Mouse (Mus musculus) cerebellum, adult 9-10 months (tissue): ENCODE data around the gene Lrp11.
"Not testable (repeated sequence)": the region's sequence is repeated elsewhere in the genome, so short reads cannot be mapped to it uniquely, and the experiment has no call there.

Source experiments
- DNase-seq: peaks from one replicate; pipeline ENCODE4 v3.0.0; 2022

Lrp11 gene

DNA sequence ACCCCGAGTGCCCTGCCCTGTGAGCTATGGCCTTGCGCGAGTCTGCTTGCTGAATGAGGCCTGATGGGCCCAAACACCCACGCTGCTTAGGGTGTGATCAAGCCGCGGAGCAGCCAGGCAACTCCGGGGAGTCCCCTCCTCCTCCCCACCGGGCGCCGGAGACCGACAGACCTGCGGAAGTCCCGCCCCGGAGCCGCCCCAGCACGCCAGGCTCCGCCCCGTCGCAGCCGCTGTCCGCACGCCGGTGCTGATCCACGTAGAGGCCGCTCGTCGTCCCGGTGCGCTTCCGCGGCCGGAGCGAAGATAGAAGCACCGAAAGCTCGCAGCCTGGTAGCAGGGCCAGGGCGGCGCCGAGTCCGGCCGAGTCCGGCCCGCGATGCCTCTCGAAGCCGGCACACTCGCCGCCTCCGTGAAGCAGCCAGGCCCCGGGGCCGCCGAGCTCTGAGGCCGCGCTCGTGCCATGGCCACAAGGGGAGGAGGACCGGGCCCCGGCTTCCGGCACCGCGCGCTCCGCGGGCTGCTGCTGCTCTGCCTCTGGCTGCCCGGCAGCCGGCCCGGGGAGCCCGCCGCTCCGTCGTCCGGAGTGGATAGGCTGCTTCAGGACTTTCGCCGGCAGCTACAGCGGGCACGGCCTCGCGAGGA lies at the start of gene Lrp11:
Gene Lrp11 (plus strand): TSS at position 209 of the 642 bp plus-strand sequence.
- DNase-seq = peak; percentile 86

DNA sequence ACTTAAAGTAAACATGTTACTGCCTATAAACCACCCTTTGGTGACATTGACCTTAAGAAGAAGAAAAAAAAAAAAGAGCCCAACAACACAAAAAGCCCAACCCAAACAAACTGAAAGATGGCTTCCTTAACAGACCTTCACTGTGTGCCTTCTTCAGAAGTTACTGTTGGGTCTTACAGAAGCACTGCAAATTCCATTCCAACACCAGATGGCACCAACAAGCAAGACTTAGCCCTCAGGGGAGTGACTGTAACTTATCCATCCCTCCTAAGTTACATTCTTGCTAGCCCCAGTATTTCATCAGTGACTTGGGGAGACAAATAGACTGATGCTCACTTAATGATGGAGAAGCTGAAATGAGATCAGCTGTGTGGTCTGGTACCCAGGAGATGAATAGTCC lies 11.6 kb upstream of the Lrp11 start:
- DNase-seq = no peak

DNA sequence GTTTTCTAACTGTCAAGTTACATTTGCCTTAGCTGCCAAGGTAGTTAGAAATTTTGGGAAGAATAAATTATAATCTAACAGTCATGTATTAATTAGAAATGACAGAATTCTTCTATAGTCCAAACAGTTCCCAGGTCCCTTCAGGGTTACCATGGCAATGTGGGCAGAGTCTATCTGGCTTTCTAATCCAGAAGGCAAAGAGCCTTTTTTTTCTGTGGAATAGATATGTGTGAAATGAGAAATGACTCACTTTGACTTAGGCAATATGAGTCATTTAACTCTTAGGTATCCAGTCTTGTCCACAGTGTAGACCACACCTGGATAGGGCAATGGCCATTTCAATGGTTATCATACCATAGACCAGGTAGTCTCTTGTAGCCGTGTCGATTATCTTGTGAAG lies 8.2 kb upstream of the Lrp11 start:
- DNase-seq = no peak

DNA sequence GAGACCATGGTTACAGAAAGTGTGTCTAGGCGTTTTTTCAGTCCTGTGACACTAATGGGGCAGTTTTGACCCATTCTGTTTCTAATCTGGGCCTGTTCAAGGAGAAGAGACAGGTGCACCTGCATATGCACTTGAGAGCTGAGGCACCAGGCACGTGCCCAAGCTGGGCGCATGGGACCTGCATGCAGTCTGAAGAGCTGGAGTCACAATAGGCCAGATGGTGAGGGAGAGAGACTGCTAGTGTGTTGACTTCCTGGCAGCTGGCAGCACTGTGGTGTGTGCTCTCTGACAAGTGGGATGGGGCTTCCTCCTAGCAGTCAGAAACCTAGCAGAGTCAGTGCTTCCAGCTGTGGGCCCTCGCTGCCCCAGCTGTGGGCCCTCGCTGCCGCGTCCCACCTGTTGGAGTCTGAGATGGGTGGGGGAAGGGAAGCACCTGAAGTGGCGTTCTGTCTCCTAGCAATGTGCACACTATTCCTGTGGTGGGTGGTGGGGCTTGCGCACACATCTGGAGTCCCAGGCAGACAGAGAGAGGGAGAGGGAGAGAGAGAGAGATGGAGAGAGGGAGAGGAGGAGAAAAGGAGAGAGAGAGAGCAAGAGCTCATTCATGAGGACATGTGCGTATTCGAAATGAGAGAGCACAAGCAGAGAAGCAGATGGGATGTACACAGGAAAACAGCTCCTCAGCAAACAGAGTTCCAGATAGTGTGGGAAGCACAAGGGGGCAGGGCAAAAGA lies 7.3 kb upstream of the Lrp11 start:
- DNase-seq = no peak

DNA sequence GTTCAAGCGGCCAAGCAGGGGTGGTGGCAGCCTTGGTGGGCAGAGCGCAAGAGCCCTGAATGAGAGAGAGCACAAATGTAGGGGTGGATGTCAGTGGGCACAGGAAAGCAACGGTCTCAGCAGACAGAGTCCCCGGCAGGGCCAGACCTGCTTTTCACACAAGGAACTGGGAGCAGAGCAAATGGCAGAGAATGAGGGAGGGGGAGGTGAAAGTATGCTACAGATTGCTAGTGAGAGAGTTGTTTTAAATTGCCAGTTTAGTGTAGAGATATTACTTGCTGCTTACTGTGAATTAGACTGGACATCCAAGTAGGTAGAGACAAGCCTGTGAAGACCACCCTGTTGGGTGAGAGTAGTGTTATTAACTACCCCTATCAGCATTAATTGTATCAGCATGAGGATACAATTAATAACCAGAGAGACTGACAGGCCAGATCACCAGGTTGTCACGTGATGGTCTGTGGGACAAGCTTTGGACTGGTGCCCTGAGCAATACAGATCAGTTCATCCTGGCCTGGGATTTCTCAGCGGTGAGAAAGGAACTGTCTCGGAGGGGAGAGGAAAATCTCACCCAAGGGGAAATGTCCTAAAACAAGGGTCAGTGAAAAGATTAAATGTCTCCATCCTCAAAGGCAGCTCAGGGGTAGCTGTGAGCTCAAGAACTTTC lies 6.6 kb upstream of the Lrp11 start:
- DNase-seq = no peak

DNA sequence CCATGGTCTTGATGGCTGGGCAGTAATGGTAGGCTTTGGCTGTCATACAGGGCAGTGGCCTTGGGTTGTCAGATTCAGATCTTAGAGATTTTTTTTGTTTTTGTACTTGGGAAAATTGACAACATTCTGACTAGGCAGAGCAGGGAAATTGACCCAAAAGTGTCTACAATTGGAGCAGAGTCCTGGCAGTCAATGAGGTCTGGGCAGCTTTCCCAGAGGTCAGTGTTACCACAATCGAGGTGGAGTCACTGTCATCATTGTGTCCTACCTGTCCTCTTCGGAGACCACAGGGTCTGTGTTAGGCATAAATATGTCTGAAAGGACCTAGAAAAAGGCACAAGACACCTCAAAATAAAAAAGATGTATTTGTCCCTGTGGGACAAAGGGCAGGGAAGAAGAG lies 2.8 kb upstream of the Lrp11 start:
- DNase-seq = no peak

DNA sequence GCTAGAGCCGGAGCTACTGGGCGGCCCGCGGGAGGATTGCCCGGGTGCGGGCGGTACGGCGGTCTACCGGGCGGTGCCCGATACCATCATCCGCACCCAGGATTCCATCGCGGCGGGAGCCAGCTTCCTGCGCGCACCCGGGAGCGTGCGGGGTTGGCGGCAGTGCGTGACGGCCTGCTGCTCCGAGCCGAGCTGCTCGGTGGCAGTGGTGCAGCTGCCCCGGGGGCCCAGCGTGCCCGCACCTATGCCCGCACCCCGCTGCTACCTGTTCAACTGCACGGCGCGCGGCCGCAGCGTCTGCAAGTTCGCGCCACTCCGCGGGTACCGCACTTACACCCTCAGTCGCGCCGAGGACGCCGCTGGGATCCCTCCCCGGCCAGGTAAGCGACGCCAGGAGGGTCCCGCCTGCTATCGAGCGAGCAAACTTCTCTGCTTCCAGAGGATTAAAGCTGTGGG lies 662 bp downstream of the Lrp11 start:
- DNase-seq = no peak

DNA sequence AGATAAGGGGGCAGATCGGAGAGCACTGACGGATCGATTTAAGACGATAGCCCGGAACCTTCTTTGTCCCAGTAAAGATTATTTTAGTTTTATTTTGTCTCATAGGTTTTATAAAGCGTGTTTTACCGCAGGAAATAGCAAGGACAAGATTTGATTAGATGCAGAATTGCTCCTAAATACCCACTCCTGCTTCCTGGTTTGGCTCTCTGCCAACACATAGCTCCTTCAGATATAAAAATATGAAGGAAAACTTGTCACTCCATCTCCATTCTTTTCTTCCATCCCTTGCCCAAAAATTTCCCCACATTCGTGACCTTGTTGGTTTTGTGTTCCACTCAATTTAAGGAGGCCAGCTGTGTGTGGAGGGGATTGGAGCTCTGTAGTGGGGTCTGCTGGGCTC lies 1.2 kb downstream of the Lrp11 start:
- DNase-seq = no peak

DNA sequence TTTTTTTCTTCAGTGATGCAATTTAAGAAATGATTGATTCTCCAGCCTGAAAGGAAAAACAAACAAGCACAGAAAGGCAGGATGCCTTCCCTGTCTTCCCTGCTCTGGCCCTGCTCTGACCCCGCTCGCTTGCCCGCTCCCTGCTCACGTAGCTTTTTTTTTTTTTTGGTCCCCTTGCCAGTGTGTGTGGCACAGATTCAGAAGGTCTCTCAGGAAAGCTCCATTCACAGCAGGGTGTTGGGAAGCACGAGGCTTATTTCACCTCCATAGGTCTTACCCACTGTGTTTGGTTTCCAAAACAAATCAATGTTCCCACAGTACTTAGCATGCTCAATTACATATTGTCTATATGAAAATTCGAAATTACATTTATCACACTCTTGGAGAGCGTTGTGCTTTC lies 5.2 kb downstream of the Lrp11 start:
- no peak for DNase-seq

DNA sequence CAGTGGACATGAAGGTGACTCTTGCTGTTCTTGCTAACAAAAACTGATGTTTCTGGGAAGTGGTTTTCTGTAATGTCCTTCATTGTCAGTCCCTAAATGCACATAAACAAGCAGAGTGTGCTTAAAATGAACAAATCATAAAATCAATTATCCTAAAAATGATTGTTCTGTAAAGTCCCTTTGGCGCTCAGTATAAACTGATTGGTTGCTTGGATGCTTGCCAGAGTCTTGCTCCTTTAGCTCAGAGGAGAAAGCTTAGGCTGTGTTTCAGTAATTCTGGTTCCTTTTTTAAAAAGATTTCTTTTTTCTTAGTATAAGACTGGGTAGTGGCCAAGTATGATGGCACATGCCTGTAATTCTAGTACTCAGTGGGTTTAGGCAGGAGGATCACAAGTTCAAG lies 6.7 kb downstream of the Lrp11 start:
- DNase-seq = no peak

DNA sequence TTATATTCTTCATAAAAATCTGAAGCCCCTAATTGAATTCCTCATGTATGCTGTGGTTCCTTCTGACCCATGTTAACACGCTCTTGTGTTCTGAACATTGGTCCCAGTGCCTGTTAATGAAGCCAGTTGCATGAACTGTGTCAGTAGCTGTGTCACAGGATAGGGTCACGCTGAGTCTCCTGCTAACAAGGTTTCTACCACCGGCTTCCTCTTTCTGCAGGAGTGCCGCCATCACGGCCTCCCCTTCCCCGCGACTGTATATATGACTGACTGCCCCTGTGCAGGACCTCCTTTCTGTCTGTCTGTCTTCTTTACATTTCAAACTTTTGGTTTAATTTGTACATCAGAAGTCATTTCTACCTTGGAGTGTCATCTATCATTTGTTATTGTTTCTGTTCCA lies 8.6 kb downstream of the Lrp11 start:
- DNase-seq = no peak

DNA sequence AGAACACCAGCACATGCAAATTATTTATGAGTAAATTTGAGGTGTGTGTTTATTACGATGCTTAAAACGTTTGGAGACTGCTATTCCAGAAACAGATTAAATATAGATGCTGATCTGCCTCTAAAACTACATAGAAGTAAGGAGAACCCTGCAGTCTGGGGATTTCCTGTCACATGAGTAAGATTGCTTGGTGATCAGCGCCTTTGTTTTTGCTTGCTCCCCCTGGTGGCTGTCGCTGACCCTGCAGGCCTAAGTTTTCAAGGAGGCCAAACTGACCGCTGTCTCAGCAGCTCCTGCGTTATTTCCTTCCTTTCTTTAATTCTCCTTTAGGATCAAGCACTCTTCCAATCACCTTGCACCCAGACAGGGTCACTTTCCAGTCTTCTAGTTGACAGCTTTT lies 11.0 kb downstream of the Lrp11 start:
- peak; percentile 80 for DNase-seq

DNA sequence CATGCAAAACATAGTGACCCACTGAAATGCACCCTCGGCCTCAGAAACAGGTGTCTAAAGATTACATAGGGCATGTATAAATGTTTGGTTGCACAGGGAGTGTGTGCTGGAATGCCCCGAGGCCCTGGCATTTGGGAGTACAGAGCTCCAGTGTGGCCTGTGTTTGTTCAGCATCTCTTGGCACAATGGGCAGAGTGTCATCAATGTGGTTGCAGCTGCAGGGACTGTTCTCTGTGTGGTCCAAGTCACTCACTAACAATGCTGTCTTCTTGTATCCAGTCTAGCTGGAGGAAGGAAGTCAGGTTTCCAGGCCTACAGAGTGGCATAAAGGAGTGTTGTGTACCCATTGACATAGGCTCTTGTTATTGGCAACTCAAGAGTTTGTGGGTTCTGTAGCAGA lies 15.6 kb downstream of the Lrp11 start:
- DNase-seq = no peak

DNA sequence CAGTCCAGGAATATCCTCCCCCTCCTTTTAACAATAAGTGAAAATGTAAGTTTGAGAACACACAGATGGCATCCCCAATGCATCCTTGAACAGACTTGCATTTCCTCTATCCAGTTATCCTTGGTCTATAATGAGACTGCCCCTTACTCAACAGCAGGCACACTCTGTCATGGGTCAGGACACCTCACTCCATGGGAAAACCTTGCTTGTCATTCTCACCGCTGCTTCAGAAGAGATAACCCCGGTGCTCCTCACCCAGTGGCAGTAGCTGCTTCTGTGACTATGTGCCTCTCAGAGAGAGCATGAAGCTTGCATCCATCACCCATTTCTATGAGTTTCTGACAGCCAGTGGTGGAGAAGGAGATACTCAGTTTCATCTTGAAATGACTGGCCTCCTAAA lies 16.8 kb downstream of the Lrp11 start:
- no peak for DNase-seq

DNA sequence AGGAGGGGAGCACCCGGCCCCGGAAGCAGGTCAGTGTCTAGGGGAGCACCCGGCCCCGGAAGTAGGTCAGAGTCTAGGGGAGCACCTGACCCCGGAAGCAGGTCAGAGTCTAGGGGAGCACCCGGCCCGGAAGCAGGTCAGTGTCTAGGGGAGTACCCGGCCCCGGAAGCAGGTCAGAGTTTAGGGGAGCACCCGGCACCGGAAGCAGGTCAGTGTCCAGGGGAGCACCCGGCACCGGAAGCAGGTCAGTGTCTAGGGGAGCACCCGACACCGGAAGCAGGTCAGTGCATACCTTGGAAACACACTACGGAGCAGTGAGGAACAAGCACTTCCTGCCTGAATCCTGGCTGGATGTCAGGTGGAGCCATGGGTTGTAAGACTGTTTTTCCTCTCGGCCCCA lies 19.0 kb downstream of the Lrp11 start:
- DNase-seq = no peak

DNA sequence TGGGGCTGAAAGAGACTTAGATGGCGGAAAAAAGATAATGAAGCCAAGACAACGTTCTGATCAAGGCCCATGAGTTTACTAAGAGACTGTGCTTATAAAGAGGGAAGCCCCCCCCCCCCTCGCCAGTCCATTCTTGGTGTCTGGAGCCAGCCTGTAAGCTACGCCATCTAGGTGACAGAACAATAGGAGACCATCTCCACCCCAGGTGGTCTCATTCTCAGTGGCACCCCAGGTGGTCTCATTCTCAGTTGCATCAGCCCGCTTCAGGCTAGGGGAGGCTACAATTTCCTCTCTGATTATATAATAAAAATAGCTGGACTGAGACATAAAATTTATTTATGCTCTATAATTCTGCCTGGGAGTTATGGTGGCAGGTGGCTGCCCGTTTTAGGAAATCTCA lies 22.0 kb downstream of the Lrp11 start:
- DNase-seq = no peak

DNA sequence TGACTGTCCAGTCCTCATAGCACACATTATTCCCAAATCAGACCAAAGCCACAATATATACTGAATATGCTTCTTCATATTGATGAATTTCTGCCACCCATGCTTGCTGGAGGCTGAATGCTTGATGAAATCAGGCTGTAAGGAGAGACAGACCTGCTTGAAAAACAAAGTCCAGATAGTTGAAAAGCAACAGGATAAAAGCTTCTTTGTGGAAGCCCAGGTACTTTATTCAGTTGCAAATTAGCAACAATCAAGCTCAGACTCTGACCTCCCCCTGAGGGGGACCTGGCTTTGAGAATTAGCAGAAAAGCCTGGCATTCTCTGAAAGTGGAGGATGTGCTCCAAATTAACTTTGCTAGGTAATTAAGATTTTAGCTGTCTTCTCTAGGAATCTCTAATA lies 22.6 kb downstream of the Lrp11 start:
- DNase-seq = not testable (repeated sequence)

DNA sequence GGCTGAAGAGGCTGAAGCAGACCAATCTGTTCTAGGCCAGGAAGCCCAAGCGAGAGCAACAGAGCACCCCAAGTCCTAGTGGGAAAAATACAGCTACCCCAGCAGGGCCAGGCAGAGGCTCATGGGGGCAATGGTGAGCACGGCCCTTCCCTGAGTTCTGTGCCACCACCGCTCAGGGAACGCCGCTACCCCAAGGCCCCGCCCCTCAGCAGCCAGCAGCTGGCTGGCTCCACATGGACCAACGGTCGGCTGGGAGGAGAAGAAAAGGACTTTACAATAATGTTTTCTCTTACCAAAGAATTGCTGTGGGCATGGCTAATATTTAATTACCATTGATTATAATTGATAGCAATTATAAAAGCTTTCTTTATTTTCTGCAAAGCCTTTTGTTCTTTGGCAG lies 25.2 kb downstream of the Lrp11 start:
- DNase-seq = no peak

DNA sequence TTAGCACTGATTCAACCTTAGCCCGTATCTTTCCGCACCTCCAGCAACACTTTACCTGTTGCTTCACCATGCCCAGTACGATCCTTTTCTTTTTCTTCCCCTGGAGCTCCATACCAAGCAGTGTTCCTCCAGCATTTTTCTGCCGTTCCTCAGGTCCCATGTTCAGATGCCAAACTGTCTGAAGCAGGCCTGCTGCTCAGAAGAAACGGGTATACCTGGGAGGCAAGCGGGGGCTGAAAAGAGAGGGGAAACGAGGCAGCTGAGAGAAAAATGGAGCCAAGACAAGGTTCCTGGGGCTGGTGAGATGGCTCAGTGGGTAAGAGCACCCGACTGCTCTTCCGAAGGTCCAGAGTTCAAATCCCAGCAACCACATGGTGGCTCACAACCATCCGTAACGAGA lies 27.5 kb downstream of the Lrp11 start:
- not testable (repeated sequence) for DNase-seq

DNA sequence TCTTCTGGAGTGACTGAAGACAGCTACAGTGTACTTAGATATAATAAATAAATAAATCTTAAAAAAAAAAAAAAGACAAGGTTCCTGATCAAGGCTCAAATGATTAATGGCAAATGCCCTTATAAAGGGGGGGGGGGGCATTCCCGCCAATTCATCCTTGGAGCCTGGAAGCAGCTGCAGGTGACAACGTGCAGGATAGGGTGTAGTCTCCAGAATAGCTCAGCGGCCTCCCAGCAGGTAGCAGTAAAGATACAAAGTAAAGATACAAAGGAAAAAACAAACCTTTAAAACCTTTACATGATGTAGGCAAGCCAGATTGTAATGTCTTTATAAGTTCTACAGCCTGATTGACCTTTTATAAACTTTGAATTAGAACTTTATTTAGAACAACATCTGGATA lies 28.0 kb downstream of the Lrp11 start:
- DNase-seq = not testable (repeated sequence)

DNA sequence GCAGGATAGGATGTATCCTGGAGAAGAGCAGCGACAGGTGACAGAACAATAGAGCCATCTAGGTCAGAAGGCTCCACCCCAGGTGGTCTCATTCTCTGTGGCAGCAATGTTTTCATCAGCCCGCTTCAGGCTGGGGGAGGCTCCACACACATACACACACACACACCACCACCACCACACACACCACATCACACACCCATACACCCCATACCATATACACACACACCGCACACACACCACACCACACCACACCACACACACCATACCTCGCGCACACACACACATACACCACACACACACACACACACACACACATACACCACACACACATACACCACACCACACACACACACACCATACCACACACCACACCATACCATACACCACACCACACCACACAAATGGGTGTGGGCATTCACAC lies 30.2 kb downstream of the Lrp11 start:
- no peak for DNase-seq

DNA sequence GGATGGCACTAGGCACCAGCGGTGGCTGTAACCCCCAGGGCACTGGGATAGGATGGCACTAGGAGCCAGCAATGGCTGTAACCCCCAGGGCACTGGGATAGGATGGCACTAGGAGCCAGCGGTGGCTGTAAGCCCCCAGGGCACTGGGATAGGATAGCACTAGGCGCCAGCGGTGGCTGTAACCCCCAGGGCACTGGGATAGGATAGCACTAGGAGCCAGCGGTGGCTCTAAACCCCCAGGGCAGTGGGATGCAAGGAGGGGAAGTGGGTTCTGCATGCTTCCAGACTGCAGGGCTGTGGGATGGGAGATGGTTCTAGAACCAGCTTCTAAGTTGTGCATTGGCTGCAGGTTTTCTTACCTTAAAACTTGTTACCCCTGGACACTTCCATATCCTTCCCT lies 31.1 kb downstream of the Lrp11 start:
- DNase-seq = no peak

DNA sequence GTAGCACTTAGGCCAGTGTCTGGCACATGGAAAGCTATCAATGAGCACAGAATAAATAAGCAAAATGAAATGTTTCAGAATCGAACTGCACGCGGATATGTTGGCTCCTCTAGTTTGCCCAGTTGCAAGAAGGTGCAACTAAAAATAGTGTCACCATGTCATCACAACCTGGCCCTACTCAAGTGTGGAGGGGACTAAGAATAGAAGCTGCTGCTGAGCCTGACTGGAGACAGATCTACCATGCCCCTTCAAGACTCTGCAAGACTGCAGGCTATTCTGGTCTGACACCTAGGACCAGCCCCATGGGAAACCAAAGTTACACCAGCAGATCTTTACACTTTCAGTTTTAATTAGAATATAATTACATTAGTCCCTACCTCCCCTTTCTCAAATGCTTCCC lies 32.8 kb downstream of the Lrp11 start:
- DNase-seq = no peak

DNA sequence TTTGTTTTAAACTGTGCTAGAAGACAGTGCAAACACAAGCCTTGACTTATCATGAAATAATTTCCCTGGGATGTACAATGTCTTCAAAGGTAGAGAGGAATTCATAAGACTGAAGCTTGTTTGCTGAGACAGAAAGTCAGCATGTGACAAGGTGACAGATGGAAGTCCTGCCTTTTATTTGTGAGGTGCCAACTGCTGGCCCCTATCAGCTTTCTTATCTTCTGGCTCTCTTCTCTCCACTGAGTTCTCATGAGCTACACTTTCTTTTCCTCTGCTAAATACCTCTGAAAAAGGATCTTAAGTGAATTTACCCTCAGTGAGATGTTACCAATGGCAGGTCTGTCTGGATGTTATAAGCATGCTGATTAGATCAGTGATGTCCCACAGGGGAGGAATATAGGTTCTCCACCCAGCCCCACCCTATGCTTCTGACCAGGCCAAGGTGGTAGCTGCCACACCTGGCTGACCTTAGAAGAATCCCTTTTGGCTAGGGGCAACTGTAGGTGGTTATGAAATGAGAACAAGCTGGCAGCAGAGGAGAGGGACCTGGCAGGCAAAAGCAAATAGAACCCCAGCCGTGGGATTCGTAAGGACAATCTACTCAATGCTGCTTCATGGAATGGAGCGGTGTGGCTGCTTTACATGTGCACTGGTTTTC lies 34.4 kb downstream of the Lrp11 start:
- peak; percentile 28 for DNase-seq
